Mouse (Mus musculus): ENCODE data around the gene Olfr484. TPM values are rescaled to one million over a fixed set of nuclear protein-coding genes. Genes with fewer than 3 reads are reported as not detected.

The Olfr484 gene
- polyA plus RNA-seq (2015; fragmentation: Nextera tagmentation; extraction: Ambion mirVana) = not detected in 2 replicates

DNA sequence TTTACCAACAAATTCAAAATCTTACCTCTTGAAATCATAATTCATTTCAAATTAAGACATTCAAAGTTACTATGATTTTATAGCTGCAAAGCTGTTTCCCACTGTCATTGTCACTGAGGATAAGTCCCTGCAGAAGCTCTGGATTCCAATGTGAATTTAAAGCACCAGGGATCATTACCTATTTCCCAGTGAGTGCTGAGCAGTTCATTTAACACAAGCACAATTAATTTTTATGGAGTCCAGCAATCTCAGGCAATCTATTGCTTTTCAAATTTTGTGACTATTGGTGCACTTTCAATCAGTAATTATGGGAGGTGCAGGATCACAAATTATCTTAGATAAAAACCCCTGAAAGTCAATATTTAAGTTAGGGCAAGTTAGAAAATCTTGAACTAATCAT is at the start of gene Olfr484:
Gene Olfr484, minus strand, starts transcription at position 101 of the 400 bp plus-strand sequence.

DNA sequence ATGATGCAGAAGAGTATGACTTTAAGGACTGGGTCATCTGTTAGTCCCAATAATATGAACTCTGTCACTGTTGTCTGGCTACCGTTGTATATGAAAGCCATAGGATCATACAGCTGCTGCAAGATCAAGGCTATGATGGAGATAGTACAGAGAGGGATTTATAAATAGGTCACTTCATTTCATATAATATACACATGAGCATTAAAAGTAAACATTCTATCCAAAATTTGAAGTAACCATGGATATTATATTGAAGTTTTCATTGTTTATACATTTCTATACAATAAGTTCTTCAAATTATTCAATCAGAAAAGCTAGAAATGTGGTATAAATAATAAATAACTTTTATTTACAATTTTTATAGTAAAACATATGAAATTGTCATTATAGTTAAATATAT is 45.4 kb upstream of the Olfr484 start, which contains the start of gene Olfr486:
Gene Olfr486, minus strand, starts transcription at position 101 of the 400 bp plus-strand sequence.

DNA sequence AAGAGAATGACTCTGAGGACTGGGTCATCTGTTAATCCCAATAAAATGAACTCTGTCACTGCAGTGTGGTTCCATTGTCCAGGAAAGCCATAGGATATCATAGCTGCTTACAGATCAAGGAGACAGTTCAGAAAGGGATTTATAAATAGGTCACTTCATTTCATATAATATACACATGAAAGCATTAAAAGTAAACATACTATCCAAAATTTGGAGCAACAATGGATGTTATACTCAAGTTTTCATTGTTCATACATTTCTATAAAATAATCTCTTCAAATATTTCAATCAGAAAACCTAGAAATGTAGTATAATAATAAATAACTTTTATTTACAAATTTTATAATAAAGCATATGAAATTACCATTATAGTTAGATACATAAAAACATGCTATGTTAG is 32.5 kb upstream of the Olfr484 start, which contains the start of gene Olfr485:
Gene Olfr485, minus strand, starts transcription at position 101 of the 400 bp plus-strand sequence.

DNA sequence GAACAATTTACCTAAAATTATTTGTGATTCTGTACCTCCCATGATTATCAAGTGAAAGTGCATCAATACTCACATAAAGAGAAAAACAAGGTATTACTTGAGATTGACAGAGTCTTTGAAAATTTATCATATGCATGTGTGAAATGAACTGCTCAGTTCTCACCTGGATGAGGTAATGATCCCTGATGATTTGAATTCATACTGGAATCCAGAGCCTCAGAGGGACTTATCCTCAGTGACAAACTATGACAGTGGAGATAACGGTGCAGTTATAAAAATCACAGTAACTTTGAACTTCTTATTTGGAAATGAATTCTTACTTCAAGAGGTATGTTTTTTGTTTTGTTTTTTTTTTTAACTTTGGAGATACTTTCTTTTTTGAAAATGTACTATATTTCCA is 26.7 kb downstream of the Olfr484 start, which contains the start of gene Olfr483:
Gene Olfr483, plus strand, starts transcription at position 301 of the 400 bp plus-strand sequence.

DNA sequence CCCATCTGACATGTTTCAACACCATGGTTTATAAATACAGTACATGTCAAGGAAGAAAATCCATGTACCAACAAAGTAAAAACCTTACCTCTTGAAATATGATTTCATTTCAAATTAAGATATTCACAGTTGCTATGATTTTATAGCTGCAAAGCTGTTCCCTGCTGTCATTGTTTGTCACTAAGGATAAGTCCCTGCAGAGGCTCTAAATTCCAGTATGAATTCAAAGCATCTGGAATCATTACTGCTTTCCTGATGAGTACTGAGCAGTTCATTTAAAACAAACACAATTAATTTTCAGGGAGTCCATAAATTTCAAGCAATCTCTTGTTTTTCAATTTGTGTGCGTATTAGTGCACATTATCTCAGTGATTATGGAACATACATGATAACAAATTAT is 29.8 kb downstream of the Olfr484 start, which contains the start of gene Olfr482:
Gene Olfr482, minus strand, starts transcription at position 101 of the 400 bp plus-strand sequence.

DNA sequence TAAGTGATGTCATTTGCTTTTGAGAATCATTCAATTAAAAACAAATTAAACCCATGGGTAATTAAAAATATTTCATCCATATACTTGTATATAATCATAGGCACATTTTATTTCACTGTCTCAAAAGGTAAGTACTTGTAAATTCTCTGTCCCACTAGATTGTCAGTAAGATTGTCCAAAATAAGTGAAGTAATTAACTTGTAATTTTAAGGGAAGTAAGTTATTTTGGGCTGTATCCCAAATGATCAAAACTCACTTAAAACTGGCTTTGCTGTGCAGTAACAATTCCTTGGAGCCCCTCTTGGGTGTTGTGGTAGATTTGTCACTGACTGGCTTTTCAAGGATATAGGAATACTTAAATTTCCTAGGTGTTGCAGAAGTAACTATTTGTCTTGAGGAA is 47.7 kb downstream of the Olfr484 start, which contains the start of gene Olfr481:
Gene Olfr481, plus strand, starts transcription at position 301 of the 400 bp plus-strand sequence.

Other genes starting within 250 kb of the Olfr484 start
- not detected in 2 replicates for gene Olfr472, start 229.5 kb downstream of the Olfr484 start, polyA plus RNA-seq (2015; fragmentation: Nextera tagmentation; extraction: Ambion mirVana)
- gene Olfr473, start 197.0 kb downstream of the Olfr484 start, polyA plus RNA-seq (2015; fragmentation: Nextera tagmentation; extraction: Ambion mirVana) = not detected in 2 replicates
- gene Olfr474, start 172.8 kb downstream of the Olfr484 start, polyA plus RNA-seq (2015; fragmentation: Nextera tagmentation; extraction: Ambion mirVana) = not detected in 2 replicates
- not detected in 2 replicates for gene Olfr476, start 162.6 kb downstream of the Olfr484 start, polyA plus RNA-seq (2015; fragmentation: Nextera tagmentation; extraction: Ambion mirVana)
- not detected in 2 replicates for gene Olfr477, start 140.8 kb downstream of the Olfr484 start, polyA plus RNA-seq (2015; fragmentation: Nextera tagmentation; extraction: Ambion mirVana)
- not detected in 2 replicates for gene Olfr478, start 93.5 kb downstream of the Olfr484 start, polyA plus RNA-seq (2015; fragmentation: Nextera tagmentation; extraction: Ambion mirVana)
- gene Olfr479, start 76.8 kb downstream of the Olfr484 start, polyA plus RNA-seq (2015; fragmentation: Nextera tagmentation; extraction: Ambion mirVana) = not detected in 2 replicates
- not detected in 2 replicates for gene Olfr480, start 60.1 kb downstream of the Olfr484 start, polyA plus RNA-seq (2015; fragmentation: Nextera tagmentation; extraction: Ambion mirVana)
- not detected in 2 replicates for gene Olfr481, start 47.6 kb downstream of the Olfr484 start, polyA plus RNA-seq (2015; fragmentation: Nextera tagmentation; extraction: Ambion mirVana)
- 0.10 and 0.16 TPM in 2 replicates for gene Olfr482, start 29.9 kb downstream of the Olfr484 start, polyA plus RNA-seq (2015; fragmentation: Nextera tagmentation; extraction: Ambion mirVana)
- gene Olfr483, start 26.6 kb downstream of the Olfr484 start, polyA plus RNA-seq (2015; fragmentation: Nextera tagmentation; extraction: Ambion mirVana) = not detected in 2 replicates
- gene Olfr485, start 32.4 kb upstream of the Olfr484 start, polyA plus RNA-seq (2015; fragmentation: Nextera tagmentation; extraction: Ambion mirVana) = not detected in 2 replicates
- gene Olfr486, start 45.3 kb upstream of the Olfr484 start, polyA plus RNA-seq (2015; fragmentation: Nextera tagmentation; extraction: Ambion mirVana) = not detected in 2 replicates
- gene Olfr487, start 87.2 kb upstream of the Olfr484 start, polyA plus RNA-seq (2015; fragmentation: Nextera tagmentation; extraction: Ambion mirVana) = not detected in 2 replicates
- gene Olfr488, start 130.9 kb upstream of the Olfr484 start, polyA plus RNA-seq (2015; fragmentation: Nextera tagmentation; extraction: Ambion mirVana) = not detected in 2 replicates
- gene Olfr490, start 161.5 kb upstream of the Olfr484 start, polyA plus RNA-seq (2015; fragmentation: Nextera tagmentation; extraction: Ambion mirVana) = not detected in 2 replicates
- not detected in 2 replicates for gene Olfr491, start 186.0 kb upstream of the Olfr484 start, polyA plus RNA-seq (2015; fragmentation: Nextera tagmentation; extraction: Ambion mirVana)
- not detected in 2 replicates for gene Olfr492, start 196.2 kb upstream of the Olfr484 start, polyA plus RNA-seq (2015; fragmentation: Nextera tagmentation; extraction: Ambion mirVana)
- not detected in 2 replicates for gene Olfr493, start 219.5 kb upstream of the Olfr484 start, polyA plus RNA-seq (2015; fragmentation: Nextera tagmentation; extraction: Ambion mirVana)
- not detected in 2 replicates for gene Olfr494, start 237.9 kb upstream of the Olfr484 start, polyA plus RNA-seq (2015; fragmentation: Nextera tagmentation; extraction: Ambion mirVana)

Measured in adrenal gland, postnatal 0 days (tissue).